Mouse (Mus musculus) hematopoietic stem cell, adult 5-6 weeks (primary cell): ENCODE measurements at regions not wholly inside any gene's neighbourhood (a gene's known extent, or its start where the extent isn't known, plus 50 kb on each side); places are given as distances from the start of the nearest gene placed in this dataset.
A peak's percentile ranks its signal among the peaks of the same experiment; 100 is the strongest.

ENCODE experiments used
- ATAC-seq, 2 experiments: fragments of 125-278 bp in 1 of 2; replicated peaks in 1 of 2; 2 replicates each; pipeline ENCODE4 v1.8.0; 2016 to 2017; ENCODE audit warnings: inconsistent platforms in 2 of 2, mild to moderate bottlenecking in 2 of 2, moderate number of reproducible peaks in 2 of 2, low read depth in 1 of 2, moderate TSS enrichment in 1 of 2; ENCODE audit not compliant: low FRiP score in 2 of 2, poor library complexity in 2 of 2, severe bottlenecking in 2 of 2, insufficient read depth in 1 of 2, low TSS enrichment in 1 of 2

GRCm38 (mm10) chr2:128452582-128452981 lies 138.4 kb upstream of the Spdye4c start:
- ATAC-seq: no peak

- no peak for ATAC-seq
Measured at GRCm38 (mm10) chr2:128454509-128454908, 136.5 kb upstream of the Spdye4c start.

GRCm38 (mm10) chr2:128457591-128458209 lies 133.3 kb upstream of the Spdye4c start:
- no peak for ATAC-seq

GRCm38 (mm10) chr2:128465214-128465984 lies 125.6 kb upstream of the Spdye4c start:
- no peak for ATAC-seq

GRCm38 (mm10) chr2:128467490-128468245 lies 123.3 kb upstream of the Spdye4c start:
- ATAC-seq: peak; percentile 37 to 46; a peak in 1 of 4 replicates

GRCm38 (mm10) chr2:128468323-128468722 lies 122.7 kb upstream of the Spdye4c start:
- no peak for ATAC-seq

- no peak for ATAC-seq
Measured at GRCm38 (mm10) chr2:128470351-128470750, 120.7 kb upstream of the Spdye4c start.

- no peak for ATAC-seq
Measured at GRCm38 (mm10) chr2:128473241-128473954, 117.6 kb upstream of the Spdye4c start.

- no peak for ATAC-seq
Measured at GRCm38 (mm10) chr2:128473997-128474396, 117.0 kb upstream of the Spdye4c start.

GRCm38 (mm10) chr2:128477242-128477641 lies 113.8 kb upstream of the Spdye4c start:
- no peak for ATAC-seq

GRCm38 (mm10) chr2:128491217-128491877 lies 99.7 kb upstream of the Spdye4c start:
- ATAC-seq: no peak

GRCm38 (mm10) chr2:128493871-128494270 lies 97.1 kb upstream of the Spdye4c start:
- ATAC-seq: peak in 1 of 2 experiments; percentile 69; a peak in 1 of 4 replicates

- no peak for ATAC-seq
Measured at GRCm38 (mm10) chr2:128497891-128498290, 93.1 kb upstream of the Spdye4c start.

GRCm38 (mm10) chr2:128498611-128499010 lies 92.4 kb upstream of the Spdye4c start:
- ATAC-seq: no peak

GRCm38 (mm10) chr2:128499575-128500184 lies 91.3 kb upstream of the Spdye4c start:
- 0 out of 4 replicates have a peak, but pooled peaks of 1 of the 2 experiments have one; percentile 12 for ATAC-seq

GRCm38 (mm10) chr2:128502676-128503075 lies 88.3 kb upstream of the Spdye4c start:
- no peak for ATAC-seq
